Mouse (Mus musculus): Measurements from ENCODE around the gene Cox8a. TPM values are rescaled to one million over a fixed set of nuclear protein-coding genes. Genes with fewer than 3 reads are reported as not detected.

The Cox8a gene
- polyA plus RNA-seq, 1 experiment from 2014 or later: 1,171 TPM

GRCm38 (mm10) chr19:7185715-7186291, 31.6 kb downstream of the Cox8a start:
- ATAC-seq (ENCODE audit: low FRiP score, low TSS enrichment): peak; percentile 34; the same call in 1 of the 2 replicates
- Histone ChIP-seq H3K36me3 (ENCODE audit: control insufficient read depth, insufficient read depth, low read length) (no peaks in the 10 kb centered on the region), H3K9me3 (ENCODE audit: control insufficient read depth, low read length) (no peaks in the 10 kb centered on the region), H3K9ac (ENCODE audit: low read depth, low read length) (0 out of 2 replicates have a peak overlapping the region, but pooled peaks have one; percentile 12), H3K4me1 (ENCODE audit: control insufficient read depth, insufficient read depth, low read length) (peaks cover 35% of the 10 kb centered on the region), H3K27me3 (ENCODE audit: control insufficient read depth, insufficient read depth, low read length) (peaks cover 44% of the 10 kb centered on the region), H3K27ac (ENCODE audit: low read depth, low read length) (no peak overlapping the region), H3K4me3 (ENCODE audit: low read length) (no peak overlapping the region), H3K4me2 (replicated peaks; ENCODE audit: low read depth, low read length) (peak overlapping the region; percentile 17; the same call in 1 of the 2 replicates)
- 4% methylated on average over 18 of the region's 18 CpGs for WGBS

- ATAC-seq (ENCODE audit: low FRiP score, low TSS enrichment): 0 out of 2 replicates have a peak, but pooled peaks have one; percentile 7
- Histone ChIP-seq H3K4me1 (ENCODE audit: control insufficient read depth, insufficient read depth, low read length) (peaks cover 35% of the 10 kb centered on the region), H3K4me2 (replicated peaks; ENCODE audit: low read depth, low read length) (no peak overlapping the region), H3K27me3 (ENCODE audit: control insufficient read depth, insufficient read depth, low read length) (peaks cover 45% of the 10 kb centered on the region), H3K36me3 (ENCODE audit: control insufficient read depth, insufficient read depth, low read length) (no peaks in the 10 kb centered on the region), H3K9me3 (ENCODE audit: control insufficient read depth, low read length) (no peaks in the 10 kb centered on the region), H3K9ac (ENCODE audit: low read depth, low read length) (no peak overlapping the region), H3K27ac (ENCODE audit: low read depth, low read length) (no peak overlapping the region), H3K4me3 (ENCODE audit: low read length) (no peak overlapping the region)
- WGBS: 37% methylated on average over 4 of the region's 4 CpGs
Observed at GRCm38 (mm10) chr19:7185059-7185458, 32.4 kb downstream of the Cox8a start.

- Histone ChIP-seq H3K4me2 (replicated peaks; ENCODE audit: low read depth, low read length) (no peak overlapping the region), H3K9me3 (ENCODE audit: control insufficient read depth, low read length) (no peaks in the 10 kb centered on the region), H3K36me3 (ENCODE audit: control insufficient read depth, insufficient read depth, low read length) (no peaks in the 10 kb centered on the region), H3K4me3 (ENCODE audit: low read length) (no peak overlapping the region), H3K9ac (ENCODE audit: low read depth, low read length) (no peak overlapping the region), H3K27me3 (ENCODE audit: control insufficient read depth, insufficient read depth, low read length) (peaks cover 35% of the 10 kb centered on the region), H3K27ac (ENCODE audit: low read depth, low read length) (no peak overlapping the region), H3K4me1 (ENCODE audit: control insufficient read depth, insufficient read depth, low read length) (peaks cover 42% of the 10 kb centered on the region)
- 63% methylated on average over 11 of the region's 11 CpGs for WGBS
- no peak for ATAC-seq (ENCODE audit: low FRiP score, low TSS enrichment)
Observed at GRCm38 (mm10) chr19:7183419-7183818, 34.0 kb downstream of the Cox8a start.

- no peaks in the 10 kb centered on the region for H3K9me3 ChIP-seq (ENCODE audit: control insufficient read depth, low read length)
- no peak overlapping the region for H3K9ac ChIP-seq (ENCODE audit: low read depth, low read length)
- ATAC-seq (ENCODE audit: low FRiP score, low TSS enrichment): no peak
- no peak overlapping the region for H3K4me3 ChIP-seq (ENCODE audit: low read length)
- WGBS: 6% methylated on average over 21 of the region's 23 CpGs
- H3K4me2 ChIP-seq (replicated peaks; ENCODE audit: low read depth, low read length): peak overlapping the region; percentile 19
- peaks cover 30% of the 10 kb centered on the region for H3K27me3 ChIP-seq (ENCODE audit: control insufficient read depth, insufficient read depth, low read length)
- peaks cover 42% of the 10 kb centered on the region for H3K4me1 ChIP-seq (ENCODE audit: control insufficient read depth, insufficient read depth, low read length)
- no peak overlapping the region for H3K27ac ChIP-seq (ENCODE audit: low read depth, low read length)
- no peaks in the 10 kb centered on the region for H3K36me3 ChIP-seq (ENCODE audit: control insufficient read depth, insufficient read depth, low read length)
Observed at GRCm38 (mm10) chr19:7182273-7182949, 35.0 kb downstream of the Cox8a start.

- H3K27me3 ChIP-seq (ENCODE audit: control insufficient read depth, insufficient read depth, low read length): peaks cover 29% of the 10 kb centered on the region
- H3K4me2 ChIP-seq (replicated peaks; ENCODE audit: low read depth, low read length): no peak overlapping the region
- no peak overlapping the region for H3K27ac ChIP-seq (ENCODE audit: low read depth, low read length)
- peaks cover 35% of the 10 kb centered on the region for H3K4me1 ChIP-seq (ENCODE audit: control insufficient read depth, insufficient read depth, low read length)
- no peaks in the 10 kb centered on the region for H3K36me3 ChIP-seq (ENCODE audit: control insufficient read depth, insufficient read depth, low read length)
- no peaks in the 10 kb centered on the region for H3K9me3 ChIP-seq (ENCODE audit: control insufficient read depth, low read length)
- WGBS: 68% methylated on average over 7 of the region's 7 CpGs
- ATAC-seq (ENCODE audit: low FRiP score, low TSS enrichment): no peak
- no peak overlapping the region for H3K9ac ChIP-seq (ENCODE audit: low read depth, low read length)
- no peak overlapping the region for H3K4me3 ChIP-seq (ENCODE audit: low read length)
Observed at GRCm38 (mm10) chr19:7181496-7181895, 35.9 kb downstream of the Cox8a start.

- Histone ChIP-seq H3K36me3 (ENCODE audit: control insufficient read depth, insufficient read depth, low read length) (no peaks in the 10 kb centered on the region), H3K4me1 (ENCODE audit: control insufficient read depth, insufficient read depth, low read length) (peaks cover 35% of the 10 kb centered on the region), H3K9ac (ENCODE audit: low read depth, low read length) (no peak overlapping the region), H3K27ac (ENCODE audit: low read depth, low read length) (no peak overlapping the region), H3K9me3 (ENCODE audit: control insufficient read depth, low read length) (no peaks in the 10 kb centered on the region), H3K27me3 (ENCODE audit: control insufficient read depth, insufficient read depth, low read length) (peaks cover 26% of the 10 kb centered on the region), H3K4me3 (ENCODE audit: low read length) (no peak overlapping the region), H3K4me2 (replicated peaks; ENCODE audit: low read depth, low read length) (no peak overlapping the region)
- 80% methylated on average over 8 of the region's 8 CpGs for WGBS
- ATAC-seq (ENCODE audit: low FRiP score, low TSS enrichment): no peak
Observed at GRCm38 (mm10) chr19:7180756-7181405, 36.5 kb downstream of the Cox8a start.

- Histone ChIP-seq H3K36me3 (ENCODE audit: control insufficient read depth, insufficient read depth, low read length) (no peaks in the 10 kb centered on the region), H3K4me2 (replicated peaks; ENCODE audit: low read depth, low read length) (no peak overlapping the region), H3K9me3 (ENCODE audit: control insufficient read depth, low read length) (no peaks in the 10 kb centered on the region), H3K4me1 (ENCODE audit: control insufficient read depth, insufficient read depth, low read length) (peaks cover 27% of the 10 kb centered on the region), H3K27me3 (ENCODE audit: control insufficient read depth, insufficient read depth, low read length) (peaks cover 22% of the 10 kb centered on the region), H3K9ac (ENCODE audit: low read depth, low read length) (no peak overlapping the region), H3K4me3 (ENCODE audit: low read length) (no peak overlapping the region), H3K27ac (ENCODE audit: low read depth, low read length) (0 out of 2 replicates have a peak overlapping the region, but pooled peaks have one; percentile 17)
- ATAC-seq (ENCODE audit: low FRiP score, low TSS enrichment): no peak
- WGBS: 32% methylated on average over 3 of the region's 3 CpGs
Observed at GRCm38 (mm10) chr19:7178841-7179452, 38.5 kb downstream of the Cox8a start.

- Histone ChIP-seq H3K27me3 (ENCODE audit: control insufficient read depth, insufficient read depth, low read length) (peaks cover 14% of the 10 kb centered on the region), H3K9me3 (ENCODE audit: control insufficient read depth, low read length) (no peaks in the 10 kb centered on the region), H3K36me3 (ENCODE audit: control insufficient read depth, insufficient read depth, low read length) (no peaks in the 10 kb centered on the region), H3K4me3 (ENCODE audit: low read length) (no peak overlapping the region), H3K9ac (ENCODE audit: low read depth, low read length) (no peak overlapping the region), H3K4me2 (replicated peaks; ENCODE audit: low read depth, low read length) (no peak overlapping the region), H3K4me1 (ENCODE audit: control insufficient read depth, insufficient read depth, low read length) (peaks cover 27% of the 10 kb centered on the region), H3K27ac (ENCODE audit: low read depth, low read length) (0 out of 2 replicates have a peak overlapping the region, but pooled peaks have one; percentile 17)
- no peak for ATAC-seq (ENCODE audit: low FRiP score, low TSS enrichment)
- 54% methylated on average over 13 of the region's 13 CpGs for WGBS
Observed at GRCm38 (mm10) chr19:7177804-7178511, 39.5 kb downstream of the Cox8a start.

All from kidney, embryonic 14.5 days (tissue).